Mouse (Mus musculus) left cerebral cortex, postnatal 4 days (tissue): ENCODE measurements around the gene Csnk2b. TPM values are rescaled to one million over a fixed set of nuclear protein-coding genes. Genes with fewer than 3 reads are reported as not detected.

Source experiments
- total RNA-seq, 2 experiments: library from RNA; stranded (reverse); gene quantifications; 2 replicates each; pipeline ENCODE4 v1.2.3; 2021

Gene Csnk2b
- total RNA-seq, 2 experiments from 2014 or later = 210 to 214 TPM

Other genes with a start within 250 kb of the Csnk2b start
- gene Zbtb12, start 242.6 kb downstream of the Csnk2b start, total RNA-seq = 10 to 100 TPM; 35.4 to 38.3 TPM
- not detected for gene Gm20547, start 240.0 kb downstream of the Csnk2b start, total RNA-seq
- gene C2, start 223.8 kb downstream of the Csnk2b start, total RNA-seq = 1 to 10 TPM; 2.1 to 3.2 TPM
- 100 to 1,000 TPM; 232 to 251 TPM for gene Ehmt2, start 223.6 kb downstream of the Csnk2b start, total RNA-seq
- under 1 TPM in 1 of 2 experiments, not detected in 1; 0.20 TPM for gene Slc44a4, start 207.6 kb downstream of the Csnk2b start, total RNA-seq
- 10 to 100 TPM; 18.8 to 19.1 TPM for gene Neu1, start 190.8 kb downstream of the Csnk2b start, total RNA-seq
- gene Hspa1b, start 162.8 kb downstream of the Csnk2b start, total RNA-seq = 1 to 10 TPM; 1.6 to 2.3 TPM
- not detected for gene Gm20481, start 152.1 kb downstream of the Csnk2b start, total RNA-seq
- 1 to 10 TPM; 3.1 to 5.2 TPM for gene Hspa1a, start 149.9 kb downstream of the Csnk2b start, total RNA-seq
- gene Hspa1l, start 149.3 kb downstream of the Csnk2b start, total RNA-seq = under 1 TPM in 1 of 2 experiments, not detected in 1; 0.22 TPM
- 10 to 100 TPM; 35.9 to 38.5 TPM for gene Lsm2, start 140.2 kb downstream of the Csnk2b start, total RNA-seq
- gene Vars, start 121.1 kb downstream of the Csnk2b start, total RNA-seq = 10 to 100 TPM; 91.0 to 94.3 TPM
- gene Vwa7, start 105.5 kb downstream of the Csnk2b start, total RNA-seq = under 1 TPM; 0.12 to 0.16 TPM
- gene Sapcd1, start 94.0 kb downstream of the Csnk2b start, total RNA-seq = under 1 TPM; 0.98 to 0.99 TPM
- 1 to 10 TPM; 2.0 to 3.2 TPM for gene Msh5, start 75.3 kb downstream of the Csnk2b start, total RNA-seq
- gene Clic1, start 72.1 kb downstream of the Csnk2b start, total RNA-seq = 10 to 100 TPM; 20.2 to 20.3 TPM
- 100 to 1,000 TPM; 101 to 115 TPM for gene Ddah2, start 63.0 kb downstream of the Csnk2b start, total RNA-seq
- not detected for gene Ly6g6c, start 56.7 kb downstream of the Csnk2b start, total RNA-seq
- not detected for gene Mpig6b, start 55.9 kb downstream of the Csnk2b start, total RNA-seq
- gene Ly6g6e, start 45.2 kb downstream of the Csnk2b start, total RNA-seq = 1 to 10 TPM; 2.8 to 3.4 TPM
- not detected for gene Ly6g6d, start 44.0 kb downstream of the Csnk2b start, total RNA-seq
- gene Ly6g6f, start 36.4 kb downstream of the Csnk2b start, total RNA-seq = not detected
- 10 to 100 TPM; 66.7 to 73.6 TPM for gene Abhd16a, start 32.8 kb downstream of the Csnk2b start, total RNA-seq
- not detected for gene Ly6g5c, start 13.8 kb downstream of the Csnk2b start, total RNA-seq
- 1 to 10 TPM in 1 of 2 experiments, under 1 TPM in 1; 0.81 to 2.3 TPM for gene Ly6g5b, start 6.6 kb downstream of the Csnk2b start, total RNA-seq
- gene Gpank1, start 598 bp downstream of the Csnk2b start, total RNA-seq = 10 to 100 TPM; 10.7 to 12.1 TPM
- 10 to 100 TPM; 19.8 to 20.1 TPM for gene D17H6S53E, start 4.3 kb upstream of the Csnk2b start, total RNA-seq
- gene Apom, start 10.0 kb upstream of the Csnk2b start, total RNA-seq = under 1 TPM in 1 of 2 experiments, not detected in 1; 0.52 TPM
- 100 to 1,000 TPM; 395 to 410 TPM for gene Bag6, start 13.1 kb upstream of the Csnk2b start, total RNA-seq
- gene Prrc2a, start 42.8 kb upstream of the Csnk2b start, total RNA-seq = 100 to 1,000 TPM; 311 to 315 TPM
- 1 to 10 TPM; 2.5 to 3.6 TPM for gene Aif1, start 54.0 kb upstream of the Csnk2b start, total RNA-seq
- 10 to 100 TPM; 12.3 to 17.6 TPM for gene Lst1, start 66.4 kb upstream of the Csnk2b start, total RNA-seq
- gene Ltb, start 72.4 kb upstream of the Csnk2b start, total RNA-seq = under 1 TPM; 0.77 to 0.88 TPM
- under 1 TPM in 1 of 2 experiments, not detected in 1; 0.52 TPM for gene Tnf, start 80.0 kb upstream of the Csnk2b start, total RNA-seq
- 1 to 10 TPM in 1 of 2 experiments, under 1 TPM in 1; 0.82 to 1.0 TPM for gene Lta, start 83.3 kb upstream of the Csnk2b start, total RNA-seq
- gene Gm16181, start 98.8 kb upstream of the Csnk2b start, total RNA-seq = not detected
- gene Atp6v1g2, start 111.6 kb upstream of the Csnk2b start, total RNA-seq = 100 to 1,000 TPM; 122 to 142 TPM
- 10 to 100 TPM; 14.7 to 14.8 TPM for gene Nfkbil1, start 113.7 kb upstream of the Csnk2b start, total RNA-seq
- 100 to 1,000 TPM; 324 to 337 TPM for gene Ddx39b, start 119.7 kb upstream of the Csnk2b start, total RNA-seq
- 10 to 100 TPM; 19.1 to 22.8 TPM for gene H2-D1, start 140.7 kb upstream of the Csnk2b start, total RNA-seq
- under 1 TPM; 0.28 to 0.32 TPM for gene H2-Q1, start 198.4 kb upstream of the Csnk2b start, total RNA-seq
- 1 to 10 TPM in 1 of 2 experiments, under 1 TPM in 1; 0.48 to 2.2 TPM for gene H2-Q2, start 220.2 kb upstream of the Csnk2b start, total RNA-seq